Mouse (Mus musculus): ENCODE data around the gene Cd70. TPM values are rescaled to one million over a fixed set of nuclear protein-coding genes. Genes with fewer than 3 reads are reported as not detected.

The Cd70 gene
- not detected in 2 replicates for polyA plus RNA-seq (2012; rRNA removed; ENCODE audit: low replicate concordance)

GRCm38 (mm10) chr17:57148994-57149803, at the start of gene Cd70:
Cd70 (minus strand) TSS chr17:57149777.

DNA sequence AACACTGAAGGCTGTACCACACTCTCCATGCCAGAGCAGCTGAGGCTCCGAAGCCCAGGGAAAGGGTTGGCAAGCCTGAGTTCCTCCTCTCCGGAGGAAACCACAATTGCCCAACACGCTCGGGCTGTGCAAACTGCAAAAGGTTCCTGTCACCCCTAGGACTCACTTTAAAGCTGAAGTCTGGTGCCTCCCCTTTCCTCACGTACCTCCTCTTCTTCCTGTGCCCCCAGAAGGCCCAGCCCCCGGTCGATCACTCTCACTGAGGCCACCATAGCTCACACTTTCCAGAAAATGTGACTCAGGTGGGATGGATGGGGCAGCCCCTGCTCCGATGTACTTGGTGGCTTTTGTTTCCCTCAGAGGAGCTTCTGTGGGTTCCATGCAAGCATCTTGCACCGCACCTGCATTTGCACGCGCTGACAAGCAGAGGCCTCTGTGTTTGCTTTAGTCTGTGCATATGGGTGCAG, 44.5 kb upstream of the Cd70 start, which contains the start of gene Tnfsf14:
Gene Tnfsf14, minus strand, starts transcription at position 137 of the 467 bp plus-strand sequence.

GRCm38 (mm10) chr17:57105181-57106034, 44.2 kb downstream of the Cd70 start, which contains the start of gene Tnfsf9:
Tnfsf9 (plus strand) TSS chr17:57105325.

Other genes starting within 250 kb of the Cd70 start
- 33.7 and 35.2 TPM in 2 replicates for gene Mllt1, start 214.4 kb downstream of the Cd70 start, polyA plus RNA-seq (2012; rRNA removed; ENCODE audit: low replicate concordance)
- gene Acer1, start 167.7 kb downstream of the Cd70 start, polyA plus RNA-seq (2012; rRNA removed; ENCODE audit: low replicate concordance) = 8.5 and 23.4 TPM in 2 replicates
- 131 and 155 TPM in 2 replicates for gene Clpp, start 159.5 kb downstream of the Cd70 start, polyA plus RNA-seq (2012; rRNA removed; ENCODE audit: low replicate concordance)
- 57.0 and 71.1 TPM in 2 replicates for gene Alkbh7, start 152.4 kb downstream of the Cd70 start, polyA plus RNA-seq (2012; rRNA removed; ENCODE audit: low replicate concordance)
- not detected in 2 replicates for gene Pspn, start 149.8 kb downstream of the Cd70 start, polyA plus RNA-seq (2012; rRNA removed; ENCODE audit: low replicate concordance)
- gene Gtf2f1, start 138.5 kb downstream of the Cd70 start, polyA plus RNA-seq (2012; rRNA removed; ENCODE audit: low replicate concordance) = 30.4 and 34.6 TPM in 2 replicates
- 0.08 TPM in 1 of 2 replicates, not detected in the other for gene Gm17949, start 138.3 kb downstream of the Cd70 start, polyA plus RNA-seq (2012; rRNA removed; ENCODE audit: low replicate concordance)
- gene Khsrp, start 118.3 kb downstream of the Cd70 start, polyA plus RNA-seq (2012; rRNA removed; ENCODE audit: low replicate concordance) = 64.2 and 89.1 TPM in 2 replicates
- not detected in 2 replicates for gene Slc25a41, start 108.1 kb downstream of the Cd70 start, polyA plus RNA-seq (2012; rRNA removed; ENCODE audit: low replicate concordance)
- 197 and 435 TPM in 2 replicates for gene Crb3, start 90.7 kb downstream of the Cd70 start, polyA plus RNA-seq (2012; rRNA removed; ENCODE audit: low replicate concordance)
- gene Slc25a23, start 89.9 kb downstream of the Cd70 start, polyA plus RNA-seq (2012; rRNA removed; ENCODE audit: low replicate concordance) = 9.4 and 27.8 TPM in 2 replicates
- gene Dennd1c, start 71.3 kb downstream of the Cd70 start, polyA plus RNA-seq (2012; rRNA removed; ENCODE audit: low replicate concordance) = 4.4 and 7.5 TPM in 2 replicates
- 2.2 and 4.6 TPM in 2 replicates for gene Tubb4a, start 62.0 kb downstream of the Cd70 start, polyA plus RNA-seq (2012; rRNA removed; ENCODE audit: low replicate concordance)
- gene Tnfsf9, start 44.5 kb downstream of the Cd70 start, polyA plus RNA-seq (2012; rRNA removed; ENCODE audit: low replicate concordance) = 1.7 and 2.6 TPM in 2 replicates
- 0.14 and 0.63 TPM in 2 replicates for gene Tnfsf14, start 44.4 kb upstream of the Cd70 start, polyA plus RNA-seq (2012; rRNA removed; ENCODE audit: low replicate concordance)
- 7.7 and 16.0 TPM in 2 replicates for gene C3, start 78.4 kb upstream of the Cd70 start, polyA plus RNA-seq (2012; rRNA removed; ENCODE audit: low replicate concordance)
- 33.8 and 37.6 TPM in 2 replicates for gene Gpr108, start 98.7 kb upstream of the Cd70 start, polyA plus RNA-seq (2012; rRNA removed; ENCODE audit: low replicate concordance)
- 21.5 and 25.0 TPM in 2 replicates for gene Trip10, start 99.7 kb upstream of the Cd70 start, polyA plus RNA-seq (2012; rRNA removed; ENCODE audit: low replicate concordance)
- 1.3 and 1.6 TPM in 2 replicates for gene Vav1, start 129.3 kb upstream of the Cd70 start, polyA plus RNA-seq (2012; rRNA removed; ENCODE audit: low replicate concordance)
- 1.7 and 2.6 TPM in 2 replicates for gene Adgre1, start 208.9 kb upstream of the Cd70 start, polyA plus RNA-seq (2012; rRNA removed; ENCODE audit: low replicate concordance)